Mouse (Mus musculus) olfactory bulb, adult 2 months (tissue): ENCODE results near the gene Letmd1.
A peak's percentile ranks its signal among the peaks of the same experiment; 100 is the strongest.

Experiments
- CTCF ChIP-seq: fragments of 200-500 bp; IDR thresholded peaks from 2 replicates; pipeline ENCODE4 v1.5.1; 2012; ENCODE audit warnings: low read depth, mild to moderate bottlenecking, low read length, moderate library complexity; ENCODE audit not compliant: insufficient read depth
- POLR2A ChIP-seq: fragments of 200-500 bp; IDR thresholded peaks from 2 replicates; pipeline ENCODE4 v1.6.1; 2012; ENCODE audit warnings: mild to moderate bottlenecking, low read depth, low read length, moderate library complexity; ENCODE audit not compliant: insufficient read depth

GRCm38 (mm10) chr15:100422899-100423860, 45.6 kb upstream of the Letmd1 start:
- peak; percentile 81 for TF ChIP-seq POLR2A
- TF ChIP-seq CTCF = no peak
